Mouse (Mus musculus) liver, postnatal 0 days (tissue): ENCODE data around the gene Bmp5. TPM values are rescaled to one million over a fixed set of nuclear protein-coding genes. Genes with fewer than 3 reads are reported as not detected.

Source experiments
- ATAC-seq: fragments of 200-750 bp; cut with Nextera tagmentation; 2 replicates; pipeline ENCODE4 v1.8.0; 2017; ENCODE audit warnings: mild to moderate bottlenecking, moderate library complexity
- DNase-seq: peaks from one replicate; pipeline ENCODE4 v3.0.0-alpha.2; 2016
- H3K27ac ChIP-seq: fragments of 300-500 bp; sonication (generic); 2 replicates; pipeline ENCODE4 v1.5.1; 2014; ENCODE audit warnings: antibody characterized with exemption, moderate library complexity, mild to moderate bottlenecking, low read depth
- H3K27me3 ChIP-seq: fragments of 300-500 bp; sonication (generic); 2 replicates; pipeline ENCODE4 v1.6.1; 2014; ENCODE audit warnings: low read length, control low read depth, mixed read lengths; ENCODE audit not compliant: insufficient read depth
- H3K36me3 ChIP-seq: fragments of 300-500 bp; sonication (generic); replicated peaks from 2 replicates; pipeline ENCODE4 v1.6.1; 2014; ENCODE audit warnings: mild to moderate bottlenecking, control low read depth, low read length, moderate library complexity, mixed read lengths; ENCODE audit not compliant: insufficient read depth
- H3K4me1 ChIP-seq: fragments of 300-500 bp; sonication (generic); 2 replicates; pipeline ENCODE4 v1.6.1; 2014; ENCODE audit warnings: antibody characterized with exemption, mild to moderate bottlenecking, control low read depth; ENCODE audit not compliant: insufficient read depth
- H3K4me2 ChIP-seq: fragments of 300-500 bp; sonication (generic); 2 replicates; pipeline ENCODE4 v1.6.1; 2014; ENCODE audit warnings: low read depth, mild to moderate bottlenecking, low read length, moderate library complexity, mixed read lengths
- H3K4me3 ChIP-seq: fragments of 300-500 bp; sonication (generic); 2 replicates; pipeline ENCODE4 v1.5.1; 2014; ENCODE audit warnings: low read depth, low read length
- H3K9ac ChIP-seq: fragments of 300-500 bp; sonication (generic); replicated peaks from 2 replicates; pipeline ENCODE4 v1.6.1; 2014; ENCODE audit warnings: mild to moderate bottlenecking, moderate library complexity
- H3K9me3 ChIP-seq: fragments of 300-500 bp; sonication (generic); 2 replicates; pipeline ENCODE4 v1.6.1; 2016; ENCODE audit warnings: mild to moderate bottlenecking, control low read depth, low read length, mixed read lengths
- CTCF ChIP-seq: sonication (generic); IDR thresholded peaks from 2 replicates; pipeline ENCODE4 v1.5.1; 2016; ENCODE audit warnings: antibody characterized with exemption, low read depth
- EP300 ChIP-seq: IDR thresholded peaks from 2 replicates; pipeline ENCODE4 v1.6.1; 2016; ENCODE audit warnings: antibody characterized with exemption, low read depth, mild to moderate bottlenecking
- WGBS: fragments of 180-500 bp; shearing (Covaris S2); extraction: QIAGEN DNeasy Blood & Tissue Kit; methylation state at CpG from one replicate; pipeline ENCODE4 v1.1.7; 2014; ENCODE audit not compliant: insufficient replicate concordance; 5-methylcytosine and 5-hydroxymethylcytosine counted together
- polyA plus RNA-seq: library from polyadenylated mRNA; unstranded; fragments of >200 nt; fragmentation: Nextera tagmentation; extraction: Ambion mirVana; gene quantifications from 2 replicates; pipeline ENCODE4 v1.2.1, GENCODE M21; 2015

Gene Bmp5
- polyA plus RNA-seq, 1 experiment from 2014 or later = 3.0 TPM

DNA sequence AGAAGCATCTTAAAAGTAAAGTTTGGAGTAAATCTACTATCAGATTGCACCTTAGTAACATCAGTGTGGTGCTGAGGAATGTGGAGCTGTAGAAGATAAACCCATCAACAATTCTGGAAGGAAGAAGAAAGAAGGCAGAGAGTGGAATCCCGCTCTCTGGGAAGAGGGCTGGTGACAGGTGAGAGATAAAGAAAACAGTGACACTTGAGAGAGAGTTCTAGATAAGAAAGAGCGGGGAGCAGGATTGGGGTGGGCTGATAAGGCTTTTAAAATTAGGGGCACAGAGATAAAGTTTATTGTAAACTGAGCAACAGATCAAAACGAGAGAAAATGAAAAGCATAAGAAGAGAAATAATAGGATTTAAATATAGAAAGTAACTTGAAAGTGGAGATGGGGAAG is 6.1 kb upstream of the Bmp5 start:
- H3K4me3 ChIP-seq = no peak overlapping the region
- ATAC-seq = no peak
- no peak for DNase-seq
- TF ChIP-seq CTCF = no peak
- no peak for TF ChIP-seq EP300
- H3K36me3 ChIP-seq = no peaks in the 10 kb centered on the region
- no peaks in the 10 kb centered on the region for H3K9me3 ChIP-seq
- 35% methylated on average over 3 of the region's 3 CpGs for WGBS
- no peak overlapping the region for H3K27ac ChIP-seq
- H3K4me2 ChIP-seq = no peak overlapping the region
- no peaks in the 10 kb centered on the region for H3K27me3 ChIP-seq
- H3K9ac ChIP-seq = no peak overlapping the region
- no peaks in the 10 kb centered on the region for H3K4me1 ChIP-seq

DNA sequence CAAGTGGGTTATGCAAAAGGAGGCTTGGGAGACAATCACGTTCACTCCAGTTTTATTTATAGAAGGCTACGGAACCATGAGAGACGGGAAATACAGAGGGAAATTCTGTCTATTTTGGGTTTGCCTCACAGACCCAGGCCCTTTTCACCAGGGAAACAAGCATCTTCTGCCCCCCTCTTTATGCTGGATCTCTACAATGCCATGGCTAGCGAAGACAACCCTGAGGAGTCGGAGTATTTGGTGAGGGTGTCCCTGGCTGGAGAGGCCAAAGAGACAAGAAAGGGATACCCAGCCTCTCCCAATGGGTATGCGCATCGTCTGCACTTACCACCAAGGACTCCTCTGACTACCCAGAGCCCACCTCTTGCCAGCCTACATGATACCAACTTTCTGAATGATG is 989 bp downstream of the Bmp5 start:
- Histone ChIP-seq H3K36me3 (no peaks in the 10 kb centered on the region), H3K4me3 (no peak overlapping the region; the same call in 1 of the 2 replicates), H3K9me3 (no peaks in the 10 kb centered on the region), H3K4me1 (no peaks in the 10 kb centered on the region), H3K27me3 (no peaks in the 10 kb centered on the region), H3K9ac (no peak overlapping the region), H3K27ac (0 out of 2 replicates have a peak overlapping the region, but pooled peaks have one; percentile 2), H3K4me2 (no peak overlapping the region)
- no peak for ATAC-seq
- TF ChIP-seq CTCF = no peak
- no peak for TF ChIP-seq EP300
- WGBS = 57% methylated on average over 7 of the region's 7 CpGs
- no peak for DNase-seq

DNA sequence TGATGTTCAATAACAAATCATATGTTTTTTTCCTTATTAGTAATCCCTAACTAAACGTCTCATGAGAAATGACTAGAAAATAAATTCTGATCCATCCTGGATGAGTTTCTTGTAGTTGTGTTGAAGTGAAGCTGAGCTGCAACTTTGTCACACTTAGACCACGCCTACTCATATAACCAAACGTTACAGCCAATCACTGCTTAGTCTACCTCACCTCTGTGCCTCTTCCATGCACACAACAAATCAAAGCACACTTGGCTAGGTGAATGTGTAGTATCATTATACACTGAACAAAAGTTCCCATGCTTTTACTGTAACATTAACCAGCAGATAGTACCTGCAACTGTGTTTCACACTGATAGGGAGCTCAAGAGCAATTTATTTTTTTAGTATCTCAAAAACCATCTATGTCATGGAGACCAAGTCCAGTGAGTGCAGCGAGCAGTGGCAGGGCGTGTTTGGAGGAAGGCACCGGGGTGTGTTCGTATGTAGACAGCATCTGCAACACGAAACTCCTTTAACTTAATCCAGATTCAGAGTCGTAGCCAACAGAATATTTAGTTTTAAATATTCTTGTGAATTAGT is 3.7 kb downstream of the Bmp5 start:
- Histone ChIP-seq H3K4me1 (no peaks in the 10 kb centered on the region), H3K4me3 (no peak overlapping the region), H3K36me3 (no peaks in the 10 kb centered on the region), H3K4me2 (no peak overlapping the region), H3K9ac (no peak overlapping the region), H3K27ac (no peak overlapping the region), H3K27me3 (no peaks in the 10 kb centered on the region), H3K9me3 (no peaks in the 10 kb centered on the region)
- 77% methylated on average over 9 of the region's 9 CpGs for WGBS
- TF ChIP-seq CTCF (no peak), EP300 (no peak)
- ATAC-seq (no peak), DNase-seq (no peak)

DNA sequence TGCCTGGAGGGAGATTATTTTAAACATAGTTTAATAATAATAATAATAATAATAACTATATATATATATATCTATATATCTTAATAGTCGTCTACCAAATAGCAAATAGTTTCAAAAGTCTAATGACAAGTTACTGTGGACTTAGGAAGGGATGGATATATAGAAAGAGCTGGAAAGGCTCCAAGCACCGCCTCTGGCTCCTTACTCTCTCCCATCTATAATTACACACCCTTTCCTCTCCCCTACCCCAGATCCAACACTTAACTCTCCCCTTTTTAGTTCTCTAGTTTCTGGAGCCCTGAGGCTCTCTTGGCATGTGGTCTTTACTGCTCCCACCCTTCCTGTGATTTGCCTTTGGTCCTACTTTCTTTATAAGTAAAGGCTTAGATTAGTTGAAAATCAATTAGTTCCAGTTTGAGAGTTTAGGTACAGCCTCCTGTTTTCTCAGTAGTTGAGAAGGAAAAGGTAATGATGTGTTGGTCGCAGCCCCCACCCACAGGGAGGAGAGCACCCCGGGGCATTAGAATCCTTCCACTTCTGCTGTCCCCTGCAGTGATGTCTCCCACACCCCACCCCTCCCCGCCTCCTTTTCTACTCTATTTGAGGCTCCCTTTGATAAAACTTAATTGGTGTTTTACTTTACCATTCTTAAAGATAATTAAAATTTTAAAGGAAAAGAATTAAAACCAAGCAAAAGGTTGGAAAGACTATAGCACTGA is 5.6 kb downstream of the Bmp5 start:
- TF ChIP-seq EP300 (no peak), CTCF (no peak)
- no peak overlapping the region for H3K27ac ChIP-seq
- no peaks in the 10 kb centered on the region for H3K36me3 ChIP-seq
- ATAC-seq (no peak), DNase-seq (no peak)
- no peaks in the 10 kb centered on the region for H3K9me3 ChIP-seq
- H3K9ac ChIP-seq = no peak overlapping the region
- H3K4me1 ChIP-seq = no peaks in the 10 kb centered on the region
- no peak overlapping the region for H3K4me2 ChIP-seq
- WGBS = 26% methylated on average over 5 of the region's 5 CpGs
- no peak overlapping the region for H3K4me3 ChIP-seq
- no peaks in the 10 kb centered on the region for H3K27me3 ChIP-seq

- H3K9ac ChIP-seq = no peak overlapping the region
- DNase-seq = no peak
- H3K27me3 ChIP-seq = no peaks in the 10 kb centered on the region
- H3K36me3 ChIP-seq = no peaks in the 10 kb centered on the region
- no peak for ATAC-seq
- WGBS = 50% methylated on average over 5 of the region's 5 CpGs
- TF ChIP-seq EP300 = no peak
- TF ChIP-seq CTCF = no peak
- no peak overlapping the region for H3K4me3 ChIP-seq
- no peaks in the 10 kb centered on the region for H3K9me3 ChIP-seq
- H3K27ac ChIP-seq = no peak overlapping the region
- no peaks in the 10 kb centered on the region for H3K4me1 ChIP-seq
- H3K4me2 ChIP-seq = no peak overlapping the region
Measured at GRCm38 (mm10) chr9:75781600-75781999, 6.4 kb downstream of the Bmp5 start.

DNA sequence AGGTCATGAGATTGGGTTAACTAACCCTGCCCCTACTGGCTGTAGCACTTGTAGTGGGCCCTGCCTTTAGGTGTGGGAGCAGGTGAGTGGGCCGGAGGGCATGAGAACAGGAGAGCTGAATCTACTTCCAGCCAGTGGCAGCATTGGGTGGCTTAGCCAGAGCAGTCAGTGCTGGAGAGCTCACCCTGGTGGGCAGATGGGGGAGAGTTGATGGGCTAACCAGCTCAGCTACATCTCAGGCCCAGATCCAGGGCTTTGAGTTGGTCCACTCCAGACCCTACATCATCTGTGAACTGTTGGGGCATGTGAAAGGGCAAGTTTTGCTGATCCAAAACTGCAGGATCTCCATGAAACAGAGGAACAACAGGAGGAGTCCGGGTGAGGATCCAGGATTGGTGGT is 8.4 kb downstream of the Bmp5 start:
- Histone ChIP-seq H3K4me3 (no peak overlapping the region), H3K4me1 (no peaks in the 10 kb centered on the region), H3K4me2 (no peak overlapping the region), H3K9ac (no peak overlapping the region), H3K27me3 (no peaks in the 10 kb centered on the region), H3K27ac (no peak overlapping the region), H3K36me3 (no peaks in the 10 kb centered on the region), H3K9me3 (no peaks in the 10 kb centered on the region)
- no peak for ATAC-seq
- WGBS = 87% methylated on average over 2 of the region's 2 CpGs
- DNase-seq = no peak
- no peak for TF ChIP-seq CTCF
- no peak for TF ChIP-seq EP300

DNA sequence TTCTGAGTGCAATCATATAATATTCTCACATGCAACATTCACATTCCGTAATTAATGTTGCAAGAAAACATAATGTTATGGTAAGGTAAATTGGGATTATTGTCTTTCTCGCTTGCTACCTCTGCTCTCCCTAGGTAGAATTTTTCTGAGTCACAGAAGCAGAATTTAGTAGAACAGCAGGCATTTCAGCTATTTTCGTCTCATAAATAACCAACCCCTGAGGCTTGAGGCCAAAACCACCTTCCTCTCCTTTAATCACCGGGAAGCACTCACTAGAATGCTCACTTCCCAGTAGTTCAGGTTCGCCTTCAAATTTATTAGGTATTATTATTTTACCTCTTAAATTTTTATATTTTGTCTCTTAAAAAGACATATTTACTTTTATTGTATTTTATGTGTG is 10.8 kb downstream of the Bmp5 start:
- WGBS = 81% methylated on average over 5 of the region's 5 CpGs
- H3K9ac ChIP-seq = no peak overlapping the region
- no peaks in the 10 kb centered on the region for H3K27me3 ChIP-seq
- H3K27ac ChIP-seq = no peak overlapping the region
- ATAC-seq (no peak), DNase-seq (no peak)
- no peaks in the 10 kb centered on the region for H3K9me3 ChIP-seq
- no peak for TF ChIP-seq EP300
- no peak for TF ChIP-seq CTCF
- H3K4me1 ChIP-seq = no peaks in the 10 kb centered on the region
- H3K36me3 ChIP-seq = no peaks in the 10 kb centered on the region
- no peak overlapping the region for H3K4me2 ChIP-seq
- no peak overlapping the region for H3K4me3 ChIP-seq
